Comparison of ENCODE assay signal across 14 mouse cellular contexts in genomic region chr4:132367480-132368201, GRCm38 (mm10).
"Had no signal": no experiment of that assay in that cellular context is flagged by ENCODE, and none has a peak within 500 bp of the region (broad histone marks: within the 10 kb centered on the region; RNA-seq: fewer than 3 reads in every experiment).

No protein-coding gene starts in this region.

- H3K4me3 ChIP-seq: layer of hippocampus, adult 2 months; liver, embryonic 12.5 days; megakaryocyte, embryonic 14.5 days; midbrain, embryonic 12.5 days had no signal

- H3K4me1 ChIP-seq: liver, embryonic 12.5 days; midbrain, embryonic 12.5 days had no signal

- H3K27me3 ChIP-seq: liver, embryonic 12.5 days; megakaryocyte, embryonic 14.5 days; midbrain, embryonic 12.5 days had no signal

- H3K27ac ChIP-seq: layer of hippocampus, adult 2 months; liver, embryonic 12.5 days; macrophage; midbrain, embryonic 12.5 days; stomach, postnatal 0 days had no signal

- ATAC-seq: inflammation-experienced regulatory T-cells, adult 6 months; intestine, postnatal 0 days; liver, embryonic 12.5 days had no signal

- H3K4me2 ChIP-seq: liver, embryonic 12.5 days; lung, embryonic 14.5 days; midbrain, embryonic 12.5 days had no signal

- DNase-seq: left cerebral cortex, postnatal 4 days; lung, embryonic 14.5 days; lung, postnatal 10 days; right cerebral cortex, adult 18-20 months; right cerebral cortex, postnatal 25 days; thymus, postnatal 4 days had no signal

- H3K9me3 ChIP-seq: liver, embryonic 12.5 days; megakaryocyte, embryonic 14.5 days; midbrain, embryonic 12.5 days had no signal

- H3K9ac ChIP-seq: liver, embryonic 12.5 days; lung, embryonic 14.5 days; midbrain, embryonic 12.5 days had no signal
